Mouse (Mus musculus): ENCODE data around the gene Atp2b4.
"Not testable (repeated sequence)": the region's sequence is repeated elsewhere in the genome, so short reads cannot be mapped to it uniquely, and the experiment has no call there.

Gene Atp2b4

DNA sequence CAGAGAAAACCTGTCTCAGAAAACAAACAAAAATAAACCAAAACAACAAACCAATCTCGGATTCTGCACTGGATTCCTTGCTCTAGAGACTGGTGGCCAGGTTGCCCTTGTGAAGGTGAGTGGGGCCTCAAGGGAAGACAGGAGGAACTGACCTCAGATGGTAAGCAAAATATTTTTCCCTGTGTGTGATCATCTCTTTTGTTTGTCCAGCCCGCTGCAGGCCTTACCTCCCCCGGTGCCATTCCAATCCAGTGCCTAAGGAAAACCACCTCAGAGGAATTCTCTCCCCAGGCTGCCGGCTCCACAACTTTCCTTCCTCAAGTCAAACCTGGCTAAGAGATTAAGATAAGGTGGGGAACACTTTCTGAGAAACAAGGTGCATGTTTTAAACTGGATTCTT is 108.6 kb downstream of the Atp2b4 start:
- DNase-seq = no peak

- DNase-seq = no peak
These were observed 109.8 kb downstream of the Atp2b4 start for GRCm38 (mm10) chr1:133691046-133691445.

DNA sequence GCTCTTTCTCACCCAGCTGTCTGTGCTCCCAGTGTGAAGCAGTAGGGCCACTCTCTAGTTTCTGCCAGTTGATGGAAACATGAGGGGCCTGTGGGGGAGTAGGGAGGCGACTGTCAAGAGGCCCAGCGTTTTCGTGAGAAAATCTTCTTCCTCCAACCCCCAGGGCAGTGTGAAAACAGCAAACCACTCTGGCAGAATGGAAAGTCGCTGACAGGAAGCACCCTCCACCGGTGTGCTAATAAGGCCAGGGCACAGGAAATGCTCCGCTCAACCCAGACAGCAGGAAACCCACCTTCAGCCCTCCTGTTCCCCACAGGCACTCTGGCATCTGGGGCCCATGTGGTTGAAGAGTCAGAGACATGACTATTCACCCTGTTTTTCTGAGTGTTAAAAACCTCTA is 110.9 kb downstream of the Atp2b4 start, which contains the start of gene Lax1:
TSS of gene Lax1 (minus strand) at position 212 of the 400 bp plus-strand sequence.
- no peak for DNase-seq

DNA sequence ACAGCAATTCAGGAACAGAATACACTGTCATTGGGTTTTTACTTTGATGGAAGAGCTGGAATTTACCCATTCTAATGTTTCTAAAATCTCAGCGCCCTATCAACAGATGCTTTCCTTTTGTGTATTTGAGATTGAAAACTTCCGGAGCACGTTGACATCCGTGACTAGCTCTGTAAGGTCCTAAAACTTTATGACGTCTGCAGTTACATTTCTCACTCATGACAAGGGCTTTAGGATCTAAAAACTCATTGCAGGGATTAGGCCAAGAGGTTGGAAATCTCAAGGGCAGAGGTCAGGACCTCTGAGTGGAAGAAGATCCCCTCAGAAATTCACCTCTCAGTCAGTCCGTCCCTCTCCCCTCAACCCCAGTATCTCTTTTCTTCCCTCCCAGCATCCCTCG is 112.5 kb downstream of the Atp2b4 start:
- no peak for DNase-seq

DNA sequence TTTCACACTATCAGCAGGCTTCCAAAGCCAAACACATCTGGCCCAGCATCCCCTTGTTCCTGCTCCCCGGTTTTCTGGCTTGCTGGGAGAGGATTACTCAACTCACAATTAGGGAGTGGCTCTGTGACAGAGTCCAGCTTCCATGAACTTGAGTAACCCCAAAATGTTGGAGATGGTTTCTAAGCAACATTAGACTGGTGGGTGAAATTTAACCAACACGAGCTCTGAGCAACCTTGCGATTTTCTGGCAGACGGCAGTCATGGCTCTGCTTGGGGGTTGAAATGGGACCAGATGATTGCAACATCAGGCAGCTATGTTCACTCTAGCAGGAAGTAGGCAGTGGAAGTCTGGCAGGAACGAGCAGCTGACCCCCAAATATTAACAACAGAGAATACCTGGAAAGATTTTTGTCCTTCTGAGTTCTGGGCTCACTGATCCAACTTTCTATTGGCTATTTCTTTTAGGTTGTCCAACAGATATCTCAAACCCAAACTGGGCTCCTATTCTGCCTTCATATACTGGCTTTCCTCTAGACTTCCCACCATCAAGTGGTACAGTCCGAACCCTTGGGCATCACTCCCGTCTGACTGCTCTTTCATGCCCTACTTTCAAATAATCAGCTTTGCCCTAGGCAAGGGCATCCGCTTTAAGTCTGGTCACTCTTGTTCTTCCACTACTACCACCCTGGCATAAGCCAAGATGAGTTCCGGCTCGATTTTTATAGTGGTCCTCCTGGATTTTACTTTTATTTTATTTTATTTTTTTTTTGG is 114.9 kb downstream of the Atp2b4 start:
- DNase-seq = peak; percentile 92

DNA sequence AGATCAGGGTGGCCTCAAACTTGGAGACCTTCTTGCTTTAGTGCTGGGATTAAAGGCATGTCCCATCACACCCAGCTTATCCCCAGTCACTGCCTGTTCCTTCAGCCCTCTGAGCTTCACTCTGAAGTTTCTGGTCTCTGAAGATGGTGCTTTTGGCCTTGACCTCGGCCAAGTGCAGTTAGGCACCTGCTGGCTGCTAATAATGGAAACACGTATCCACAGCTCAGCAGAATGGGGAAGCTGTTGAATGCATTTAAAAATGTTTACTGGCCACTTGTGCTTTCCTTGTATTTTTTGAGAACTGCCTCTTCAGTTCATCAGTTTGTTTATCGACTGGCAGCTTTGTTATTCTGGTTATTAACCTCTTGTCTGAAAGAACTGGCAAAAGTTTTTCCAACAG is 129.0 kb downstream of the Atp2b4 start:
- DNase-seq = no peak

- no peak for DNase-seq
These were observed 129.6 kb downstream of the Atp2b4 start for GRCm38 (mm10) chr1:133671266-133671665.

- DNase-seq = no peak
These were observed 130.1 kb downstream of the Atp2b4 start for GRCm38 (mm10) chr1:133670776-133671175.

- DNase-seq = no peak
These were observed 130.7 kb downstream of the Atp2b4 start for GRCm38 (mm10) chr1:133670190-133670589.

DNA sequence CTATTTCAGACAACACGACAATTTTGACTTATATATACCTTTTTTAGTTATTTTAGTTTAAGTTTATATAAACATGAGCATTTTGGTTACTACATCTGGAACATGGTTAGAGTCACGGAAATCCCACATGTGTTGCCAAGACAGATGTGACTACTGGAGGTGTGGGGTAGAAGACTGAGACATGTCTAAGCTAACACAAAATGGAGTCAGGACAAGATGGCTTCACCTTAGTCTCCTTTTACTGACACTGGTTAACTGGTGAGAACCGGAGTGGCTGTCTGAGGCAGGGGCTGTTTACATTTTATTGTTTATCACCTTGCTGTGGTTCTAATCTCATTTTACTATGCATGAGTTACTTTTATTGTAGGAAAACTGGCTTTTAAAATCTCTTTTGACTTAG is 132.2 kb downstream of the Atp2b4 start:
- DNase-seq = no peak

DNA sequence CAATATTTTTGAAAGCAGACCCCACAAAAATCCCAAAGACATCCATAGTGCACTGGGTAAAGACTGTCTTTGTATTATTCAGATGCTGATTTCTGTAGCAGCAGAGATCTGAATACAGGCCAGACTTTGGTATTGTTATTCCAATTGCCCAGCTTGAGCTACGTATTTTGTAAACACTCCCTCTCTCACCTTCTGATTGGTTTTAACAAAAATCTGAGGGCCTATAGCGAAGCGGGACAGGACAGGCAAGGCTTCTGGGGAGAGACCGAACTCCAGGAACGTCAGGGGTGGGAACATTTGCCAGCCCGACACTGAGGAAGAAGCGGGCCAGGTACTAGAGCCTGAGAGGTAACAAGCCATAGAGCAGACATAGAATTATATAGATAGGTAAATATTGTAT is 133.1 kb downstream of the Atp2b4 start:
- no peak for DNase-seq

- not testable (repeated sequence) for DNase-seq
These were observed 135.1 kb downstream of the Atp2b4 start for GRCm38 (mm10) chr1:133665713-133666112.

GRCm38 (mm10) chr1:133664203-133664970 is 136.5 kb downstream of the Atp2b4 start:
- DNase-seq = no peak

GRCm38 (mm10) chr1:133663427-133663826 is 137.4 kb downstream of the Atp2b4 start:
- DNase-seq = no peak

DNA sequence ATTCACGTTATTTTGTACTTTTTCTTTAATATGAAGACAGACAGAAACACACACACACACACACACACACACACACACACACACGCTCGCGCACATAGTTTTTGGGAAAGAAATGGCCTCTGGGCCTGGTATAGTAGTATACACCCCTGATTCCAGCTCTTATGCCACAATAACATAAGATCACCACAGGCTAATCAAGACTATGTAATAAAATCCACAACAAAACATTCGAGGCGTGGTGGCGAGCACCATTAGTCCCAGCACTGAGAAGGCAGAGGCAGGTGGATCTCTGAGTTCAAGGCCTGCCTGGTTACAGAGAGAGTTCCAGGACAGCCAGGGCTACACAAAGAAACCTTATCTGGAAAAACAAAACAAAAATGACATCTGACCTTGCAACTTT is 137.9 kb downstream of the Atp2b4 start:
- DNase-seq = no peak

GRCm38 (mm10) chr1:133661203-133661933 is 139.5 kb downstream of the Atp2b4 start, which contains the start of gene Gm38394:
Gm38394 (minus strand) TSS chr1:133661318.
- DNase-seq = peak; percentile 97

DNA sequence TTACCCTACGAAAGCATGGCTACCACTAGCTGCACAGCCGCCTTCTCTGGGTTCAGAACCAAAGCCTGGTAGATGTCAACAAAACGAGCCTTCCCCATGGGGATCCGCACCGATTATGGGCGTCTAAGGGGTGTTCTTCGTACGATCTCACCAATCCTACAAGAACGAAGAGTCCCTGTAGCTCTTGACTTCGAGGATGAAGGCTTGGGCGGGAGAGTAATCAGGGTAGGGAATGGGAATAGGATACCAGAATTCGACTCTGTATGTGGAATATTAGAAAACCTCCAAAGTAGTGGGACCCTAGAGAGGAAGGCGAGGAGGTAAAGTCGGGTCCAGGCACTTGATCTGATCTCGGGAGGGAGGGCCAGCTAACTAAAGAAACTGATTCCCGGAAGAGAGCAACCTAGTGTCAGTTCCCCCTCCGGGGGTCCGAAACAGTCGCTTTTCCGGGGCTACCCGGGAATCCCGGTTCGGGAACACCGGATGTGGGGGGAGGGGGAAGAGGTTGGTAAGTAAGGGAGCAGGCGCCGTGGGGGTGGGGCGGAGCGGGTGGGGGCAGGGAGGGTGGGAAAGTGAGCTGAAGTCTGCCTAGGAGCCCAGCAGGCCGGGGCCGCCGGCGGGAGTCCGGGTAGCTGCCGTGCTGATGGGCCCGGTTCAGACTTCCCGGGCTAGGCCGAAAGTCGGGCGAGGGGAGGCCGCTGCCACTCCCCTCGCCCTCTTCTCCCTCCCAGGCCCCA is 140.2 kb downstream of the Atp2b4 start, which contains the start of gene Zbed6:
TSS of gene Zbed6 (minus strand) at position 420 of the 737 bp plus-strand sequence.
- DNase-seq = peak; percentile 77

DNA sequence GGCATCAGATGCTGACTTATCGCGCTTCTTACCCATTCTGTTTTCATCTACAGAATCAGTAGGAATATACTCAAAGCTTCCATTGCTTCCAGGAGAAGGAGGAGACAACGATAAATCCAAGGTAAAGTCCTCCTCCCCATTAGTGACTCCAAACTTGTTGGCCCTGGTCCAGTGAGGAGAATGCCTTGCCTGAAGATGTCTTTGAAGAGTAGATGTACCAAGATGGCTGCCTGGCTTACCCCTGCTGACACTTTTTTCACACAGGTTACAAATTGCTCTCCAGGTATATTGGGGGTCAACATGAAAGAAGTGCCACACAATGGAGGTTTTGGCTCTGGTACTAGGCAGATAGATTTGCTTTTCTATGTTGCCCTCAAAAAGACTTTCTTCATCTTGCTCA is 142.0 kb downstream of the Atp2b4 start:
- DNase-seq = no peak

- no peak for DNase-seq
These were observed 144.0 kb downstream of the Atp2b4 start for GRCm38 (mm10) chr1:133656811-133657210.

- no peak for DNase-seq
These were observed 147.8 kb downstream of the Atp2b4 start for GRCm38 (mm10) chr1:133653033-133653432.

- no peak for DNase-seq
These were observed 150.4 kb downstream of the Atp2b4 start for GRCm38 (mm10) chr1:133650288-133651055.
